Mouse (Mus musculus) liver, embryonic 15.5 days (tissue): ENCODE results near the gene Nphp1. TPM values are rescaled to one million over a fixed set of nuclear protein-coding genes. Genes with fewer than 3 reads are reported as not detected.

ENCODE experiments used
- ATAC-seq: fragments of 200-750 bp; cut with Nextera tagmentation; 2 replicates; pipeline ENCODE4 v1.8.0; 2017; ENCODE audit warnings: moderate number of reproducible peaks, mild to moderate bottlenecking, moderate library complexity; ENCODE audit not compliant: insufficient read depth
- H3K27ac ChIP-seq: fragments of 300-500 bp; sonication (generic); replicated peaks from 2 replicates; pipeline ENCODE4 v1.5.1; 2015; ENCODE audit warnings: mild to moderate bottlenecking, inconsistent platforms
- H3K27me3 ChIP-seq: fragments of 300-500 bp; sonication (generic); 2 replicates; pipeline ENCODE4 v1.6.1; 2015; ENCODE audit warnings: mild to moderate bottlenecking, inconsistent platforms
- H3K36me3 ChIP-seq: fragments of 300-500 bp; sonication (generic); replicated peaks from 2 replicates; pipeline ENCODE4 v1.6.1; 2015; ENCODE audit warnings: moderate library complexity, mild to moderate bottlenecking, inconsistent platforms
- H3K4me1 ChIP-seq: fragments of 300-500 bp; sonication (generic); replicated peaks from 2 replicates; pipeline ENCODE4 v1.6.1; 2015; ENCODE audit warnings: inconsistent platforms
- H3K4me2 ChIP-seq: fragments of 300-500 bp; sonication (generic); 2 replicates; pipeline ENCODE4 v1.6.1; 2015; ENCODE audit warnings: moderate library complexity, mild to moderate bottlenecking, inconsistent platforms
- H3K4me3 ChIP-seq: fragments of 300-500 bp; sonication (generic); replicated peaks from 2 replicates; pipeline ENCODE4 v1.5.1; 2015; ENCODE audit warnings: mild to moderate bottlenecking, inconsistent platforms
- H3K9ac ChIP-seq: fragments of 300-500 bp; sonication (generic); 2 replicates; pipeline ENCODE4 v1.6.1; 2015; ENCODE audit warnings: moderate library complexity, mild to moderate bottlenecking, inconsistent platforms
- H3K9me3 ChIP-seq: fragments of 300-500 bp; sonication (generic); replicated peaks from 2 replicates; pipeline ENCODE4 v1.6.1; 2016; ENCODE audit warnings: inconsistent platforms
- WGBS: fragments of 180-500 bp; shearing (Covaris S2); methylation state at CpG from one replicate; pipeline ENCODE4 v1.1.7; 2015; ENCODE audit warnings: mixed read lengths; ENCODE audit not compliant: insufficient replicate concordance; 5-methylcytosine and 5-hydroxymethylcytosine counted together
- polyA plus RNA-seq: library from polyadenylated mRNA; unstranded; fragments of >200 nt; fragmentation: Nextera tagmentation; extraction: Ambion mirVana; gene quantifications from 2 replicates; pipeline ENCODE4 v1.2.1, GENCODE M21; 2015

The Nphp1 gene
- polyA plus RNA-seq: 3.7 and 4.6 TPM in 2 replicates

GRCm38 (mm10) chr2:127788440-127789116 is at the start of gene Nphp1:
Gene Nphp1, minus strand, starts transcription at chr2:127788897.
- H3K9me3 ChIP-seq: no peaks in the 10 kb centered on the region
- WGBS: under 1% methylated on average over 40 of the region's 40 CpGs
- H3K4me2 ChIP-seq: peak within 1 kb of the TSS; percentile 83
- H3K4me3 ChIP-seq: peak within 1 kb of the TSS; percentile 72
- H3K27me3 ChIP-seq: no peaks in the 10 kb centered on the region
- no peaks in the 10 kb centered on the region for H3K36me3 ChIP-seq
- peaks cover 29% of the 10 kb centered on the region for H3K4me1 ChIP-seq
- peak within 1 kb of the TSS; percentile 62 for H3K9ac ChIP-seq
- H3K27ac ChIP-seq: peak within 1 kb of the TSS; percentile 63
- ATAC-seq: peak; percentile 84

DNA sequence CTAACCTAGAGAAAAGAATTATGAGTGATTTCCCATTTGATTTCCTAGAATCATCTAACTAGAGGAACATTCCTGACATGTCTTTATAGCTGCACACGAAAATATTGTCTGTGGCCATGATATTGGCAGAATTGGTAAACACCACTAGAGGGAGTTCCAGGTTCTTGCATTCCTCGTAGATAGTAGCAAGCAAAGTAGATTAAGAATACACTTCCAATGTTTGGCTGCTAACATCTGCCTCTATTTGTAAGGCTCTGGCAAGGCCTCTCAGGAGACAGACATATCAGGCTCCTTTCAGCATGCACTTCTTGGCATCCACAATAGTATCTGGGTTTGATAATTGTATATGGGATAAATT is 44.1 kb upstream of the Nphp1 start:
- ATAC-seq: no peak
- Histone ChIP-seq H3K4me2 (peak overlapping the region; percentile 74; the same call in 1 of the 2 replicates), H3K27ac (no peak overlapping the region), H3K4me3 (no peak overlapping the region), H3K4me1 (peaks cover 15% of the 10 kb centered on the region), H3K9ac (no peak overlapping the region), H3K27me3 (peaks cover 31% of the 10 kb centered on the region), H3K9me3 (no peaks in the 10 kb centered on the region), H3K36me3 (0 out of 2 replicates have a peak, but pooled peaks cover 5% of the 10 kb centered on the region)
- WGBS: 13% methylated on average over 2 of the region's 2 CpGs

GRCm38 (mm10) chr2:127832103-127832832 is 43.6 kb upstream of the Nphp1 start:
- H3K36me3 ChIP-seq: peaks cover 6% of the 10 kb centered on the region
- H3K9ac ChIP-seq: peak overlapping the region; percentile 53
- WGBS: 25% methylated on average over 11 of the region's 11 CpGs
- H3K4me2 ChIP-seq: peak overlapping the region; percentile 74
- H3K4me3 ChIP-seq: peak overlapping the region; percentile 89
- peak; percentile 6 for ATAC-seq
- H3K4me1 ChIP-seq: peaks cover 15% of the 10 kb centered on the region
- H3K27ac ChIP-seq: no peak overlapping the region
- H3K27me3 ChIP-seq: peaks cover 26% of the 10 kb centered on the region
- no peaks in the 10 kb centered on the region for H3K9me3 ChIP-seq

DNA sequence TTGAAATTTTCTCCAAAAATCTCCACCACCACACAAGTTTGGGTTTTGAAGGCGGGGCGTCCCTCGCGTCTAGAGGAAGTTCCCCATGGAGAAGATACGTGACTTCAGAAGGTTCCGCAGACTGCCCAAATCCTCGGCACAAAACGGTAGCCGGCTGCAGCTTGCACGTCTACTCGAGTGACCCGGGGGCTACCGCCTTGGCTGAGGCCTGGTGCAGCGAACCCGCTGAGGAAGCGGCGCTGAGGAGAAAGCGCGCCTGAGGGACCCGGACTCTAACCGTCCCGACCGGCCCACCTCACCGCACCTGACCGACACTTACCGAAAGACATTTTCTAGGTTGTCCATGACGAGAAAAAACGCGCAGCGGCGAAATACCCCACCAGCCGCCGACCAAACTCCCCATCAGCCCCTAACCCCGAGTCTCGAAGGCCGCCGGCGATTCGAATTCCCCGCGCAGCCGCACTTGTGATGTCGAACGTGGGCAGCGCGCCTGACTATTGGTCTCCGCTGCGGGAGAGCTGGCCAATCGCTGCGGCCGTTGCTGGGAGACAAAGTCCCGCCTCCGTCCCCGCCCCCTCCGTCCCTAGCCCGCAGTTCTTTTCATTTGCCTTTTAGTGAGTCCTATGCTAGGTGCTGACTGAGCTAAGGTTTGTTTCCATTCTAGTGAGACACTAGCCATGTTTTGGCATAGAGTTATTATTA is 42.9 kb upstream of the Nphp1 start, which contains the start of gene Bub1:
Gene Bub1, minus strand, starts transcription at position 465 of the 702 bp plus-strand sequence.
- ATAC-seq: peak; percentile 97
- H3K36me3 ChIP-seq: peaks cover 11% of the 10 kb centered on the region
- under 1% methylated on average over 56 of the region's 56 CpGs for WGBS
- peak within 1 kb of the TSS; percentile 74 for H3K4me2 ChIP-seq
- H3K4me1 ChIP-seq: peaks cover 15% of the 10 kb centered on the region
- peak within 1 kb of the TSS; percentile 71 for H3K27ac ChIP-seq
- peak within 1 kb of the TSS; percentile 89 for H3K4me3 ChIP-seq
- peak within 1 kb of the TSS; percentile 77 for H3K9ac ChIP-seq
- no peaks in the 10 kb centered on the region for H3K9me3 ChIP-seq
- H3K27me3 ChIP-seq: peaks cover 21% of the 10 kb centered on the region

DNA sequence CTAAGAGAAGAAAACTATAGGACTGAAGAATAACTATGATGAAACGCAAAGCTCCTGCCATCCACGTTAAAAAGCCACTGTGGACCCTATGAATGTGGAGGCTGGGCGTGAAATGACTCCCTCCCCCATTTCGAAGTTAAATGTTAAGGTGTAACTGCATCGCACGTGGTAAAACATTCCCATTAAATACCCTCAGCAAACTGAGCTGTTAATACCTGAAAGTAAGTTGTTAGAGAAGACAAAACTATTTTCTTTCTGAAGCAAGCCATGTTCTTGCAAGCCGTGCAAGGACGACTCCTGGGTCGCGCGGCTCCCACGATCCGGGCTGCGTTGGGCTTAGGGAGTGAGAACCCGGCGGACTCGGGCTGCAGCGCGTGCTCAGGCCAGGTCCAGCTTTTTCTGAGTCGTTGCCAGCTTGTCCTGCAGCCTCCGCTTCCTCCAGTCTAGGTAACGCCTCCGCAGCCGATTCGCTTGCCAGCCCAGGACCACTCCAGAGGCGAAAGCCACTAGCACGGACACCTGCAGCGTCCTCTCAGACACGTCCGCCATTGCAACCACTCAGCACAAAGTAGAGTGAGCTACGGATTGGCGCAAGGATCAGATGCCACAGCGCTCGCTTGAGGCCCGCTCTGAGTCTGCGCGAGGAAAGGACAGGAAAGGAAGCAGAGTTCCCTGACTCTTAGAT is 3.4 kb upstream of the Nphp1 start, which contains the start of gene Mtln:
Gene Mtln, minus strand, starts transcription at position 570 of the 685 bp plus-strand sequence.
- Histone ChIP-seq H3K9ac (peak within 1 kb of the TSS; percentile 72), H3K27me3 (no peaks in the 10 kb centered on the region), H3K36me3 (no peaks in the 10 kb centered on the region), H3K4me2 (peak within 1 kb of the TSS; percentile 83), H3K4me3 (peak within 1 kb of the TSS; percentile 77), H3K27ac (peak within 1 kb of the TSS; percentile 71), H3K9me3 (no peaks in the 10 kb centered on the region), H3K4me1 (peaks cover 29% of the 10 kb centered on the region)
- 1% methylated on average over 37 of the region's 37 CpGs for WGBS
- ATAC-seq: peak; percentile 84

- 27% methylated on average over 9 of the region's 9 CpGs for WGBS
- H3K36me3 ChIP-seq: no peaks in the 10 kb centered on the region
- H3K4me3 ChIP-seq: peak overlapping the region; percentile 72
- no peak for ATAC-seq
- peak overlapping the region; percentile 62; the same call in 1 of the 2 replicates for H3K9ac ChIP-seq
- H3K4me1 ChIP-seq: peaks cover 29% of the 10 kb centered on the region
- H3K27ac ChIP-seq: peak overlapping the region; percentile 14; the same call in 1 of the 2 replicates
- H3K4me2 ChIP-seq: peak overlapping the region; percentile 83
- no peaks in the 10 kb centered on the region for H3K27me3 ChIP-seq
- no peaks in the 10 kb centered on the region for H3K9me3 ChIP-seq
These were observed 1.1 kb upstream of the Nphp1 start for GRCm38 (mm10) chr2:127789651-127790270.

GRCm38 (mm10) chr2:127789138-127789537 is 441 bp upstream of the Nphp1 start:
- Histone ChIP-seq H3K9me3 (no peaks in the 10 kb centered on the region), H3K4me1 (peaks cover 29% of the 10 kb centered on the region), H3K4me2 (peak overlapping the region; percentile 83), H3K4me3 (peak overlapping the region; percentile 72), H3K27ac (peak overlapping the region; percentile 63), H3K9ac (peak overlapping the region; percentile 62), H3K27me3 (no peaks in the 10 kb centered on the region), H3K36me3 (no peaks in the 10 kb centered on the region)
- peak; percentile 55 for ATAC-seq
- WGBS: 3% methylated on average over 11 of the region's 11 CpGs

DNA sequence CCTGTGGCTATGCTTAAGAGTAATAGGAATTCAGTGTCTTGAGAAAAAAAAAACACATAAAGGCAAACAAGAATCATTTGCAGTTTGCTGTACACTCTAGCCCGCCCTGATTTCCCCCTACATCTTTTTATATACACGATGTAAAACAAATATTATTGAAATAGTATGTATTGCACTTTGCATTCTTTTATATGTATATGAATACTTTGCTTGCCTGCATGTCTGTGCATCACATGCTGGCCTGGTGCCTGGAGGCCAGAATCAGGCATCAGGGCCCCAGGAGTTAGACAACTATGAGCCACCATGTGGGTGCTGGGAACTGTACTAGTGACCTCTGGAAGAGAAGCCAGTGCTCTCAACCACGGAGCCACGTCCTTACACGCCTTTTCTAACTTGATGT is 1.5 kb downstream of the Nphp1 start:
- no peak for ATAC-seq
- H3K27ac ChIP-seq: no peak overlapping the region
- 82% methylated on average over 5 of the region's 5 CpGs for WGBS
- no peaks in the 10 kb centered on the region for H3K36me3 ChIP-seq
- peaks cover 24% of the 10 kb centered on the region for H3K4me1 ChIP-seq
- no peaks in the 10 kb centered on the region for H3K9me3 ChIP-seq
- no peaks in the 10 kb centered on the region for H3K27me3 ChIP-seq
- H3K4me2 ChIP-seq: no peak overlapping the region
- H3K4me3 ChIP-seq: no peak overlapping the region
- no peak overlapping the region for H3K9ac ChIP-seq

- H3K4me3 ChIP-seq: no peak overlapping the region
- H3K27me3 ChIP-seq: no peaks in the 10 kb centered on the region; the same call in 1 of the 2 replicates
- H3K9me3 ChIP-seq: no peaks in the 10 kb centered on the region
- H3K36me3 ChIP-seq: no peaks in the 10 kb centered on the region
- WGBS: 69% methylated on average over 5 of the region's 5 CpGs
- H3K4me1 ChIP-seq: peaks cover 8% of the 10 kb centered on the region
- H3K9ac ChIP-seq: no peak overlapping the region
- no peak overlapping the region for H3K27ac ChIP-seq
- H3K4me2 ChIP-seq: no peak overlapping the region
- ATAC-seq: no peak
These were observed 10.2 kb downstream of the Nphp1 start for GRCm38 (mm10) chr2:127778451-127778850.

DNA sequence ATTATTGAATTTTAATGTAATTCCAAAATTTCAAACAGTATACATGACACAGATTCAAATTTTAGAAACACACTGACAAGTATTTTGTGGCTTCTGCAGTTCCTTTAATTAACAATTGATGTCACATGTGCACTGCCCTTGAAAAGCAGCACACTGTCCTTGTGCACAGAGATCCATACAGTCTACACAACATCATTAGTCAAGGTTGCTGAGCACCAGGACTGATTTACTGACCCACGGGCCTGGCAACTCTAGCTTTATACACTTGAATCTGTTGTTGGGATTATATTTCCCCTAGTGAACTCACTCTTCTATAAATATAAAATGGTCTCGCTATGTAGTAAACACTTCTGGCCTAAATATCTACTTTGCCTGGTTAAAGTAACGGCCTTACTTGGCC is 13.7 kb downstream of the Nphp1 start:
- ATAC-seq: no peak
- H3K4me3 ChIP-seq: no peak overlapping the region
- WGBS: 72% methylated on average over 3 of the region's 3 CpGs
- H3K9ac ChIP-seq: no peak overlapping the region
- no peaks in the 10 kb centered on the region; the same call in 1 of the 2 replicates for H3K27me3 ChIP-seq
- H3K4me2 ChIP-seq: no peak overlapping the region
- H3K4me1 ChIP-seq: peaks cover 8% of the 10 kb centered on the region
- H3K9me3 ChIP-seq: no peaks in the 10 kb centered on the region
- no peaks in the 10 kb centered on the region for H3K36me3 ChIP-seq
- H3K27ac ChIP-seq: no peak overlapping the region
